Mouse (Mus musculus) right cerebral cortex, postnatal 10 days (tissue): ENCODE results near the gene Cdx2.

Experiments used
- DNase-seq, 2 experiments: peaks; one replicate each; pipeline ENCODE4 v3.0.0; 2021; ENCODE audit warnings: low spot score in 2 of 2

Cdx2 gene

GRCm38 (mm10) chr5:147317321-147317720, 10.3 kb upstream of the Cdx2 start:
- DNase-seq, result no peak

- no peak for DNase-seq
Observed at GRCm38 (mm10) chr5:147315432-147316075, 8.5 kb upstream of the Cdx2 start.

- DNase-seq, result no peak
Observed at GRCm38 (mm10) chr5:147314646-147315431, 7.8 kb upstream of the Cdx2 start.

- DNase-seq, result no peak
Observed at GRCm38 (mm10) chr5:147312830-147313685, 6.0 kb upstream of the Cdx2 start.

DNA sequence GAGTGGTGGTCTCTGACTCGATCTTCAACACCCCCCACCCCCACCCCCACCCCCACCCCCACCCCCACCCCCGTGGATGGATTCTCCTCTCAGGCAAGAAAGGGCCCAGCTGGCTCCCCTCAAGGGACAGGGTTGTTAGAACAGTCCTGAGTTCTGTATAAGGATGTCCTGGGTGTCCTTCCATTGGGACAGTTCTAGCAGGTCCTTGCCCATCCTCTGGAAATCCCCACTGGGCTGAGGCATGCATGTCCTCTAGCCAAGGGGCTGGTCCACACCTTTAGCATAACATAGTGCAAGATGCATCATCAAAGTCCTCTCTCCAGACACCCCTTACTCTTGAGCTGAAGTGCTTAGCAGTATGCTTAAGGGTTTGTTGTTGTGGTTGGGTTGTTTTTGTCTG, 2.7 kb upstream of the Cdx2 start:
- DNase-seq, result no peak

GRCm38 (mm10) chr5:147308451-147308850, 1.4 kb upstream of the Cdx2 start:
- no peak for DNase-seq

GRCm38 (mm10) chr5:147307398-147307785, 322 bp upstream of the Cdx2 start:
- DNase-seq, result no peak

DNA sequence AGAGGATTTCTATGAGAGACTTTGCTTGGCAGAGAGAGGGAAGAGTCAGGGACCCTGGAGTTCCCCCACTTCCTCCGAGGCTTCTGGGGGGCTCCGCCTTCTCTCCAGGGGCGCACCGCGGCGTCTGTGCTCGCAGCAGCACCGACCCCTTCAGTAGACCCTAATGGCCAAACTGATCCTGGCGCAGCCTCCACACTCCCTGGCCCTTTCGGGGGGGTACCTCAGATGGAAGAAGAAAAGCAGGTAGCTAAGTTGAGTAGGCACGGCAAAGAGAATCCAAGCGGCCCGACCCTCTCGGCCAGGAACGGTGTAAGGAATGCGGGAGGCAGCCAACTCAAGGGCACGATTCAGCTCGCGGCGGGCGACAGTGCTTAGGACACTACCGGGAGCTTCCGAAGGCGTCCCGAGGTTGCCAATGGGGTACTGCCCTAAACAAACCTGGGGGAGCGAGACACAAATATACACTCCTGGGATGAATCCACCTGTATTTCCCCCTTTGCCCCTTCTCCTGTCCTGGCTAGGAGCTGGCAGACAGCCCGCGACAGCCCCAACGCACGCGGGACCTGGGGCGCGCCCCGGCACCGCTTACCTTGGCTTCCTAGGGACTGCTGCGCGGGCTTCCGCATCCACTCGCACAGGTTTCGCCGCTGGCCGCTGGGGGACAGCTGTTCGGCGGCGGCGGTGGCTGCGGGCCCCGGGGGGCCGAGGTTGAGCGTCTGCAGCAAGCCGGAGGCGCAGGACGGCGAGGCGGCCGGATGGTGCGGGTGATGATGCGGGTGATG, 1.0 kb downstream of the Cdx2 start:
- no peak for DNase-seq

- DNase-seq, result no peak
Observed at GRCm38 (mm10) chr5:147305166-147305565, 1.9 kb downstream of the Cdx2 start.

DNA sequence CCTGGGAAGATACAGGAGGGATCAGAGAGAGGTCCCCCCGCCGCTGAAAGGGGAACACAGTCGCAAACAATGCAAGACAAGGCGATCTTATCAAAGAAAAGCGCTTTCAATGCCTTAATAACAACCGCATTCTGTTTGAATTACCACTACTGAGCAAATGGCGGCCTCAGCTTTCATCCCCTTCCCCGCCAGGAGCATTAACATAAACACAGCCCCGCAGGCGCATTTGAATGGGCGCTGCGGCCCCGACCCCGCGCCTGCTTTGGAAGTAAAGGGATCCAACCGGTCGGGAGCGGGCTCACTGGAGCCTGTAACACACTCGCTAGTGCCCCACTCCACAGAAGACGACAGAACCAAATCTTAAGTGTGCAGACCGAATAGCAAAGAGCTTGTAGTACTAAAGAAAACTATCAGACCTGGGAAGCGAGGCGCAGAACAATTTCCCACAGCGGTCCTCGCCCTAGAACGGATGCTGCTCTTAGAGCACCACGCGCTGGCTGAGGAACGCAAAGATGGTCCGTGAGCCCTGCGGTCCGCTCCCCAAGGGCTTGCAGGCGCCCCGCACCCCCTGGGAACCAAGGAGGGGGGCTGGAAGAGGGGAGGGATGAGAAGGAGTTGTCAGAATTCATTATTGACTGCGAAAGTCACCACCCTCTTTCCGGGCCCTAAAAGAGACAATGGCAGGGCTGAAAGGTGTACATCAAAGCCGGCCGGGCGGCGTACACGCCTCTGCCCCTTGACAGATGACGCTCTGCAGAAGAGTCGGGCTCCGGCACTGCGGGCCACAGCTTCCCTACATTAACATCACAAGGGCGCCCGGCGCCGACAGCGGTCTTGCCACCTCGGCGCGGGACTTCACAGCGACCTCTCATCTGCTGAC, 2.6 kb downstream of the Cdx2 start:
- DNase-seq, result no peak

DNA sequence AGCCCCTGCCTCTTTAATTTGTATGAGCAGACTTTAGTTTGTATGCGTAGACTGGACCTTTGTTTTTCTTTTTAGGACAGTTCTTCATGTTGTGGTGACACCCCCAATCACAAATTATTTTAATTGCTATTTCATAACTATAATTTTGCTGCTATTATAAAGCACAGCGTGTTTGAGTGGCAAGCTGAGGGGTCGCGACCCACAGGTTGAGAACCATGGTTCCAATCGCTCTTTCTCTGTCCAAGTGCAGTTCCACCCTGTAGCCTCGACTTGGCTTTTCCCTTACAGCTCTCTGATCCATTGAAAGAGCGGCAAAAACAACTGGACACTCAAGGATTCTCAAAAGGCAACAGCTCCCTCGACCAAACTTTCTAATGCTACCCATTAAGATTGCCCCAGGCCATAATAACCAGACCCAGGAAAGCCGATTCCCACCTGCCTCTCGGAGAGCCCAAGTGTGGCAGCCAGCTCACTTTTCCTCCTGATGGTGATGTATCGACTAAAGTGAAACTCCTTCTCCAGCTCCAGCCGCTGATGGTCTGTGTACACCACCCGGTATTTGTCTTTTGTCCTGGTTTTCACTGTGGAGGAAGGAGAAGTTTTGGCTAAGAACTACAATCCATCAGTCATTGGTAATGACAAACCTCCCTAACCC, 4.2 kb downstream of the Cdx2 start:
- DNase-seq, result no peak

DNA sequence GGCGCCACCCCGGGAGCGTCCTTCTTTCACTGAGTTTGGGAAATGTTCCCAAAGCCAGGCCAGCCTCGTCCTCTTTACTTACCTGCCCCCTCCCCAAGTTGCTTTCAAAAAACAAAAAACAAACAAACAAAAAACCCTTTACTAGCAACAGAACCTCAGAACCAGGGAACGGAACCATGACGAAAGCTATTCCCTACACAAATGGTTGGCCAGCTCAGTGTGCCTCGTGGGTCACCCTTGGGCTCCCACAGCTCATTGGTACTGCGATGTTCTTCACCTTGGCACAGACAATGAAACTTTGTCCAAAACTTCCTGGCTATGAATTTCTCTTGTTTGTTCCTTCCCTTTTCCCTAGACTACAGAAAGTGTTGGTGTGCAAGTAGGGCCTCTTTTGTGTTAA, 4.9 kb downstream of the Cdx2 start:
- DNase-seq, result no peak

GRCm38 (mm10) chr5:147301781-147302070, 5.3 kb downstream of the Cdx2 start:
- DNase-seq, result no peak

GRCm38 (mm10) chr5:147300917-147301780, 5.9 kb downstream of the Cdx2 start:
- no peak for DNase-seq

GRCm38 (mm10) chr5:147300001-147300363, 7.1 kb downstream of the Cdx2 start:
- DNase-seq, result no peak

DNA sequence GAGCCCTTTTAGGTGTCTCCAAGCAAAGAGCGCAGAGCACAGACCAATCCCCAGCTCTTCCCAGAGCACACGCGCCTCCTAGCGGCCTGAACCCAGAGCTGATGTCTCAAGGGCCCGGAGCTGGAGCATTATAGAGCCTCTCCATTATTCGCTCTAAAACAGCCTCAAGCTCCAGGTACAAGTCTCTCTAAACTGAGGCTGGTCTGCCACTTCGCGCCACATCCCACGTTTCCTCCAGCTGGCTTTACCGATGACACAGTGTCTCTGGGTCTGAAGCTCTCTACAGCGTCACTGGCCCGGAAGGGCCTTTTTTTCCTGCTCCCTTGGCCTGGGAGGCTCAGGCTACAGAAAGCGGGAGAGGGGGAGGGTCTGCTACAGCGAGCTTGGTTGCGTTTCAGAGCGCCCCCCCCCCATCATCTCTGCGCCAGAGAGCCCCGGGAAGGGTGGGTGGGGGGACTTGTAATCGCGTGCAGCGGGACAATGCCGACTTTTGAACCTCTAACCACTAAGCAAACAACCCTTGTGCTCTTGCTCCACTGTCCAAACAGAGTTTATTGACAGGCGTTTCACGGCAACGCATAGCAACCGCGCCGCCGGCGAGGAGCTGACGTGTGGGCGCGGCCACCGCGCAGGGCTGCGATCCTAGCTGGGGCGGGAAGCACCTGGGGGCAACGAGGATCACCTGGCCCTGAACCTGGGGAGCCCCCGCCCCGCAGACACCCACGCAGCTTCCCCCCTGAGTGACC, 7.6 kb downstream of the Cdx2 start:
- no peak for DNase-seq

- no peak for DNase-seq
Observed at GRCm38 (mm10) chr5:147297249-147297648, 9.8 kb downstream of the Cdx2 start.

GRCm38 (mm10) chr5:147294121-147294520, 12.9 kb downstream of the Cdx2 start:
- DNase-seq, result no peak
